Mouse (Mus musculus) stomach, embryonic 14.5 days (tissue): ENCODE measurements around the gene Ryk. TPM values are rescaled to one million over a fixed set of nuclear protein-coding genes. Genes with fewer than 3 reads are reported as not detected.
A peak's percentile ranks its signal among the peaks of the same experiment; 100 is the strongest.

Experiments used
- ATAC-seq: fragments of 200-750 bp; cut with Nextera tagmentation; 2 replicates; pipeline ENCODE4 v1.8.0; 2017; ENCODE audit warnings: low read depth, moderate TSS enrichment; ENCODE audit not compliant: insufficient number of reproducible peaks, insufficient read depth, low FRiP score
- H3K27ac ChIP-seq: fragments of 300-500 bp; sonication (generic); 2 replicates; pipeline ENCODE4 v1.5.1; 2014; ENCODE audit warnings: mild to moderate bottlenecking, low read length, moderate library complexity, mixed read lengths
- H3K27me3 ChIP-seq: fragments of 300-500 bp; sonication (generic); 2 replicates; pipeline ENCODE4 v1.6.1; 2014; ENCODE audit warnings: low read length, control low read depth, mixed read lengths; ENCODE audit not compliant: control insufficient read depth, insufficient read depth
- H3K36me3 ChIP-seq: fragments of 300-500 bp; sonication (generic); 2 replicates; pipeline ENCODE4 v1.6.1; 2014; ENCODE audit warnings: mild to moderate bottlenecking, control low read depth, low read length, moderate library complexity, mixed read lengths; ENCODE audit not compliant: control insufficient read depth, insufficient read depth
- H3K4me1 ChIP-seq: fragments of 300-500 bp; sonication (generic); 2 replicates; pipeline ENCODE4 v1.6.1; 2014; ENCODE audit warnings: low read length, control low read depth, mixed read lengths; ENCODE audit not compliant: control insufficient read depth, insufficient read depth
- H3K4me2 ChIP-seq: fragments of 300-500 bp; sonication (generic); replicated peaks from 2 replicates; pipeline ENCODE4 v1.6.1; 2014; ENCODE audit warnings: low read depth, low read length, control low read depth
- H3K4me3 ChIP-seq: fragments of 300-500 bp; sonication (generic); 2 replicates; pipeline ENCODE4 v1.5.1; 2014; ENCODE audit warnings: low read depth, low read length, control low read depth
- H3K9ac ChIP-seq: fragments of 300-500 bp; sonication (generic); replicated peaks from 2 replicates; pipeline ENCODE4 v1.6.1; 2014; ENCODE audit warnings: low read depth, mild to moderate bottlenecking, control low read depth, low read length, moderate library complexity, mixed read lengths
- H3K9me3 ChIP-seq: fragments of 300-500 bp; sonication (generic); 2 replicates; pipeline ENCODE4 v1.6.1; 2016; ENCODE audit warnings: low read depth, low read length, control low read depth; ENCODE audit not compliant: control insufficient read depth
- WGBS: fragments of 180-500 bp; shearing (Covaris S2); extraction: QIAGEN DNeasy Blood & Tissue Kit; methylation state at CpG from one replicate; pipeline ENCODE4 v1.1.7; 2014; 5-methylcytosine and 5-hydroxymethylcytosine counted together
- polyA plus RNA-seq: library from polyadenylated mRNA; unstranded; fragments of >200 nt; fragmentation: Nextera tagmentation; extraction: Ambion mirVana; gene quantifications from 2 replicates; pipeline ENCODE4 v1.2.1, GENCODE M21; 2014

The Ryk gene
- polyA plus RNA-seq, 1 experiment from 2014 or later = 28.6 TPM

- no peak for ATAC-seq
Measured at GRCm38 (mm10) chr9:102818228-102818627, 16.5 kb upstream of the Ryk start.

GRCm38 (mm10) chr9:102828604-102829003 lies 6.1 kb upstream of the Ryk start:
- WGBS = 85% methylated on average over 7 of the region's 7 CpGs
- H3K9me3 ChIP-seq = no peaks in the 10 kb centered on the region
- no peaks in the 10 kb centered on the region for H3K36me3 ChIP-seq
- no peaks in the 10 kb centered on the region for H3K4me1 ChIP-seq
- H3K9ac ChIP-seq = no peak overlapping the region
- H3K4me3 ChIP-seq = no peak overlapping the region
- no peaks in the 10 kb centered on the region for H3K27me3 ChIP-seq
- no peak for ATAC-seq
- H3K27ac ChIP-seq = no peak overlapping the region
- H3K4me2 ChIP-seq = no peak overlapping the region

More at GRCm38 (mm10) chr9:102818228-102818627, 16.5 kb upstream of the Ryk start:
- Histone ChIP-seq H3K9me3 (no peaks in the 10 kb centered on the region), H3K4me1 (no peaks in the 10 kb centered on the region), H3K4me2 (no peak overlapping the region), H3K9ac (no peak overlapping the region), H3K4me3 (no peak overlapping the region), H3K27me3 (no peaks in the 10 kb centered on the region), H3K36me3 (no peaks in the 10 kb centered on the region), H3K27ac (no peak overlapping the region)

GRCm38 (mm10) chr9:102831541-102831940 lies 3.2 kb upstream of the Ryk start:
- no peak overlapping the region for H3K27ac ChIP-seq
- no peaks in the 10 kb centered on the region for H3K36me3 ChIP-seq
- 81% methylated on average over 4 of the region's 4 CpGs for WGBS

GRCm38 (mm10) chr9:102834414-102834741 lies 339 bp upstream of the Ryk start:
- H3K27ac ChIP-seq = no peak overlapping the region
- peak overlapping the region; percentile 92; the same call in 1 of the 2 replicates for H3K9ac ChIP-seq
- H3K9me3 ChIP-seq = no peaks in the 10 kb centered on the region
- peak; percentile 29; the same call in 1 of the 2 replicates for ATAC-seq
- WGBS = 14% methylated on average over 10 of the region's 10 CpGs
- H3K4me1 ChIP-seq = peaks cover 14% of the 10 kb centered on the region
- H3K36me3 ChIP-seq = no peaks in the 10 kb centered on the region
- peak overlapping the region; percentile 64 for H3K4me2 ChIP-seq
- H3K4me3 ChIP-seq = peak overlapping the region; percentile 93
- no peaks in the 10 kb centered on the region for H3K27me3 ChIP-seq

More at GRCm38 (mm10) chr9:102831541-102831940, 3.2 kb upstream of the Ryk start:
- Histone ChIP-seq H3K4me2 (no peak overlapping the region), H3K4me1 (peaks cover 6% of the 10 kb centered on the region; the same call in 1 of the 2 replicates), H3K27me3 (no peaks in the 10 kb centered on the region), H3K9me3 (no peaks in the 10 kb centered on the region), H3K9ac (no peak overlapping the region), H3K4me3 (no peak overlapping the region)
- ATAC-seq = no peak

- H3K9ac ChIP-seq = peak overlapping the region; percentile 92; the same call in 1 of the 2 replicates
- no peaks in the 10 kb centered on the region for H3K27me3 ChIP-seq
Measured at GRCm38 (mm10) chr9:102836279-102836678, 1.6 kb downstream of the Ryk start.

GRCm38 (mm10) chr9:102840792-102841778 lies 6.4 kb downstream of the Ryk start:
- H3K27ac ChIP-seq = peak overlapping the region; percentile 71
- peak overlapping the region; percentile 17 for H3K4me2 ChIP-seq
- 0 out of 2 replicates have a peak, but pooled peaks have one; percentile 36 for ATAC-seq
- H3K4me3 ChIP-seq = no peak overlapping the region
- H3K9me3 ChIP-seq = no peaks in the 10 kb centered on the region
- no peaks in the 10 kb centered on the region for H3K36me3 ChIP-seq
- no peaks in the 10 kb centered on the region for H3K27me3 ChIP-seq
- H3K9ac ChIP-seq = no peak overlapping the region
- H3K4me1 ChIP-seq = peaks cover 48% of the 10 kb centered on the region
- 24% methylated on average over 16 of the region's 16 CpGs for WGBS

More at GRCm38 (mm10) chr9:102836279-102836678, 1.6 kb downstream of the Ryk start:
- Histone ChIP-seq H3K36me3 (no peaks in the 10 kb centered on the region), H3K4me3 (peak overlapping the region; percentile 93), H3K27ac (no peak overlapping the region), H3K9me3 (no peaks in the 10 kb centered on the region), H3K4me2 (peak overlapping the region; percentile 64), H3K4me1 (peaks cover 31% of the 10 kb centered on the region)
- WGBS = 52% methylated on average over 9 of the region's 9 CpGs
- no peak for ATAC-seq

GRCm38 (mm10) chr9:102841832-102842231 lies 7.1 kb downstream of the Ryk start:
- Histone ChIP-seq H3K36me3 (no peaks in the 10 kb centered on the region), H3K27me3 (no peaks in the 10 kb centered on the region), H3K9ac (no peak overlapping the region), H3K27ac (no peak overlapping the region), H3K9me3 (no peaks in the 10 kb centered on the region), H3K4me3 (no peak overlapping the region), H3K4me1 (peaks cover 48% of the 10 kb centered on the region), H3K4me2 (no peak overlapping the region)
- no peak for ATAC-seq
- WGBS = 26% methylated on average over 1 of the region's 1 CpGs

GRCm38 (mm10) chr9:102842498-102842897 lies 7.8 kb downstream of the Ryk start:
- 0 out of 2 replicates have a peak, but pooled peaks have one; percentile 8 for ATAC-seq
- no peak overlapping the region for H3K27ac ChIP-seq
- peaks cover 48% of the 10 kb centered on the region for H3K4me1 ChIP-seq

More at GRCm38 (mm10) chr9:102842498-102842897, 7.8 kb downstream of the Ryk start:
- no peak overlapping the region for H3K4me2 ChIP-seq
- 62% methylated on average over 8 of the region's 8 CpGs for WGBS
- no peaks in the 10 kb centered on the region for H3K27me3 ChIP-seq
- H3K4me3 ChIP-seq = no peak overlapping the region
- H3K9ac ChIP-seq = no peak overlapping the region
- H3K36me3 ChIP-seq = no peaks in the 10 kb centered on the region
- H3K9me3 ChIP-seq = no peaks in the 10 kb centered on the region
